Mouse (Mus musculus) T-helper 2 cell (primary cell): ENCODE results near the gene Ybx2.

Source experiments
- in situ Hi-C: fragments of 300-600 bp; cut with MboI, MseI; formaldehyde crosslinking; loops from one replicate; pipeline ENCODE4 v1.15.1; 2025; ENCODE audit warnings: high pct_unique_total_duplicates

Ybx2 gene

DNA sequence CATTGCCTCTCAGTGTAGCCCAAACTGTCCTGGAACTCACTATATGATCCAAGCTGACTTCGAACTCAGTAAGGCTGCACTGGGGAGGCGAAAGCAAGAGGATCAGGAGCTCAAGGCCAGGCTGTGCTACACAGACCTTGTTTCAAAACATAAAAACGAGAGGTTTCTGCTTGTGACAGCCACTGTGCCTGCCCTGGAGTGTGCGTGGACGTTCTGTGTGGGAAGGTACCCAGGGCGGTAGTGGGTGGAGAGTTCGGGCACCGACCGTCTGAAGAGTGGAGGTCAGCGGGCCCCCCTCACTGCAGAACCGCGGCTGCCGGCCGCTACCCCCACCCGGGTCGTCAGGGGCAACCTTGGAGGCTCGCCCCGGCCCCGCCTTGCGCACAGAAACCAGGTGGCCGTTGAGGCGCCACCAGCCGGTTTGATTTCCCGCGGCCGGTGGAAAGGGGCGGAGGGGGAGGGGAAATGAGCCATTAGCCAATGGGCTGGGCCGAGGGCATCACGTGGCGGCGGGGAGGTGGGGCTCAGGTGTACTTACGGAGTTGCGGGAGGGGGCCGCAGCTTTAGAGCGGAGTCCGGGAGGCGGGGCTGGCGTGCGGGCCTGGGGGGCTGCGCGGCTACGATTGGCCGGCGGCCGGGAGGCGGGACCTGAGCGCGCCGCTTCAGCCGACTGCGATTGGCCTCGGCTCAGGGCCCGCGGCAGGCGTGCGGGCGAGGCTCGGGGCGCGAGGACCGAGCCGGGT, at the start of gene Ybx2:
Gene Ybx2, plus strand, starts transcription at position 660 of the 743 bp plus-strand sequence.
- in situ Hi-C loops, result no loop called here

DNA sequence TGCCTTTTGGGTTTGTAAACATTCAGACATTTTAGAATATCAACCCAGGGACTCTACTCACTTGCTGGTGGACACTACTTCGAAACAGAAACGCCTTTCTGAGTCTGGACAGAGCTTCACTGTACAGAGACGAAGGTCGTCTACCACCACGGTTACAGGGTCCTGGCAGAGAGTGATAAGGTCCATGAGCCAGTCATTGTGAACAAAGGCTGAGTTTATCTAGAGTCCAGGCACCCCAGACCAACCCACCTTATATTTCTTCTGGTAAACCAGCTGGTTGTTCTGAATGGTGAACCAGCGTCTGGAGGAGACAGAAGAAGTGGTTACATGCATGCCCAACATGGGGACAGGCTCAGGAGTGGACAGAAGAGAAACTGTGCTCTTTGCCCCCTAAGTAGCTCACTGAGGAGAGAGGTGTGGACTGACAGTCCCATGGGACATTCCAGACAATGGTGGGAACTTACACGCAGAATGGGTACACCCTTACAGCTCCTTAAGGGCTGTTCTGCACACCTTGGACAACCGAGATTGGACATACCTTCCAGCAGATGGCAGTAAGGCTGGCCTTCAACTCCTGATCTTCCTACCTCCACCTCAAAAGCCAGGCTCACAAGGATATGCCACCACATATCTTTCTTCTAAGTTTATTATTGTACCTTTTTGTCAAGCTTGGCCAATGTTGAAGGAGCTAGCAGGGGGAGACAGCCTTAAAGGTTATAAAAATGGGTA, 48.5 kb upstream of the Ybx2 start:
- in situ Hi-C loops, result no loop called here

- in situ Hi-C loops, result no loop called here
These were observed 44.1 kb upstream of the Ybx2 start for GRCm38 (mm10) chr11:69891482-69891881.

GRCm38 (mm10) chr11:69894671-69895070, 40.9 kb upstream of the Ybx2 start:
- in situ Hi-C loops, result no loop called here

DNA sequence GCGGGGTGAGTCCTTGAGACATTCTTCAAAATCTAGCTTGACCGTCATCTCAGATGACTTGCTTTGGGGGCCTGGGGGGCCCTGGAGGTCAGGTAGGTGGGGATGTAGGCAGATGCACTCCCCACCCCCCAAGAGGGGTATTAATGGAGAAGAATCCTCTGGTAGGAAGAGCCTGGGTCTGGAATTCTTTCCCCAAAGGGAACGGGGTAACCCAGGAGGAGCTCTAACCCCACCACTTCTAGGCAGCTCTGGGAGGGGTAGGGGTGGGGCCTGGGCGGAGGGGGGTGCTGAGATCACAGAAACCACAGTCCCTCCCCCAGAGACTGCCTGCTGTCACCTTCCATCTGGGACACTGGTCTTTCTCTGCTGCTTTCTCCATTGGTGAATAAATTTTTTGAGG, 40.3 kb upstream of the Ybx2 start, which contains the start of gene Acap1:
Gene Acap1, minus strand, starts transcription at position 249 of the 400 bp plus-strand sequence.
- in situ Hi-C loops, result no loop called here

DNA sequence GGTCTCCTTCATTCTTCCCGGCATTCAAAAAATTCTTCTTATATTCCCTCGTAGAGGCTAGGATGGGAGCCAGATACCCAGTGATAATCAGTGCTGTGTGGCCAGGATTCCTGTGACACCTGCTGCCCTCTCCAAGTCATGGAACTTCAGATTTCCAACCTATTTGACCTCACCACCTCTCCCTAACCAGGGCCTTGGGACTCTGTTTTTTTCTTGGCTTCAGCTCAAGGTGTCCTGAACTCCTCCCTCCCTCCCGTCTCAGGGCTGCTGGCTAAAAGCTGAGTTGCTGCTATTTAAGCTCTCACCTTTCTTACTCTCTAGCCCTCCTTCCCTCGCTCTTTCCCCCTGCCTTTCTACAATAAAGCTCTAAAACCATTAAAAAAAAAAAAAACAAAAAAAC, 35.7 kb upstream of the Ybx2 start:
- in situ Hi-C loops, result no loop called here

GRCm38 (mm10) chr11:69900471-69901405, 34.9 kb upstream of the Ybx2 start, which contains the start of the genes 2810408A11Rik and Neurl4:
TSS of gene 2810408A11Rik (minus strand) at chr11:69900987.
TSS of gene Neurl4 (plus strand) at chr11:69901072.
- in situ Hi-C loops, result no loop called here

DNA sequence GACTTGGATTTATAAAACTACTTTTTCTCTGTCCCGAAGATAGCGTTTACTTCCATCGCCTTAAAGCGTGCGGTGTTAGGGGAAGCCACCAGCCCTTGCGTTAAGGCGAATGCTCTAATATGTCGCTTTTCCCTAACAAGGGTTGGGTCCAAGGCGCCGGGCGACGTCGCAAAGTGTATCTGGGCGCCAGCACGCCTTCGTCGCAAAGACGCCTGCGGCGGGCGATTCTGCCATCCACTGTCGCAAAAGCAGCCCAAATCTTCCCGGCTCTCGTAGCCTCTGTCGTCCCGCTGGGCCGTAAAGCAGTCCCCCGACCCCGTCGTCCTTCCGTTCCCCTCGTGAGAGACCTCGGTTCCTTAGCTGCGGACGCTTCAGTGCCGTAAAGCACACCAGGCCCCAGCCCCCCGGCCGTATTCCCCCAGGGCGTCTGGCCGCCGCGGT, 34.2 kb upstream of the Ybx2 start:
- in situ Hi-C loops, result no loop called here

- in situ Hi-C loops, result no loop called here
These were observed 33.6 kb upstream of the Ybx2 start for GRCm38 (mm10) chr11:69901993-69902392.

- in situ Hi-C loops, result no loop called here
These were observed 32.6 kb upstream of the Ybx2 start for GRCm38 (mm10) chr11:69902972-69903371.

DNA sequence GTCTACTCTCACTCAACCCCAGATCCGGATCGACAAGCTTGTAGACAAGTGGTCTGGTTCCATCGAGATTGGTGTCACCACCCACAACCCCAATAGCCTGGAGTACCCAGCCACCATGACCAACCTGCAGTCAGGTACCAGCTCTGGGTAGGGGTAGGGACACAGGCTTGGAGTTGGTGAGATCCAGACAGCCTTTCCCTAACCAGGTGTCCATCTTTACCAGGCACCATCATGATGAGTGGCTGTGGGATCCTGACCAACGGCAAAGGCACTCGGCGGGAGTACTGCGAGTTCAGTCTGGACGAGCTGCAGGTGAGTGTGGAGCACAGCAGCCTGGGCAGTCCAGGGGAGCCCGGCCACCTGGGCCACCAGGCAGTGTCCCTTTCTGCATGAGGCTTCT, 31.3 kb upstream of the Ybx2 start:
- in situ Hi-C loops, result no loop called here

DNA sequence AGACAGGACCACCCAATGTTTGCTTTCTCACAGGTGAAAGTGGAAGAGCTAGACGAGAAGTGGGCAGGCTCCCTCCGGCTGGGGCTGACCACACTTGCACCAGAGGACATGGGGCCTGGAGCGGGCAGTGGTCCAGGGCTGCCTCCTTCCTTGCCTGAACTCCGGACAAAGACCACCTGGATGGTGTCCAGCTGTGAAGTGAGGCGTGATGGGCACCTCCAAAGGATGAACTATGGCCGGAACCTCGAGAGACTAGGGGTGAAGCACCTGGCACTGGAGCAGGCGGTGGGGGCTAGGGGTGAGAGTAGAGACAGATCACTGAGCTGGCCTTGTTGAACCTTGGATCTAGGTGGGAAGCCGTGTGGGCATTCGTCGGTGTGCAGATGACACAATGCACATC, 27.0 kb upstream of the Ybx2 start:
- in situ Hi-C loops, result no loop called here

DNA sequence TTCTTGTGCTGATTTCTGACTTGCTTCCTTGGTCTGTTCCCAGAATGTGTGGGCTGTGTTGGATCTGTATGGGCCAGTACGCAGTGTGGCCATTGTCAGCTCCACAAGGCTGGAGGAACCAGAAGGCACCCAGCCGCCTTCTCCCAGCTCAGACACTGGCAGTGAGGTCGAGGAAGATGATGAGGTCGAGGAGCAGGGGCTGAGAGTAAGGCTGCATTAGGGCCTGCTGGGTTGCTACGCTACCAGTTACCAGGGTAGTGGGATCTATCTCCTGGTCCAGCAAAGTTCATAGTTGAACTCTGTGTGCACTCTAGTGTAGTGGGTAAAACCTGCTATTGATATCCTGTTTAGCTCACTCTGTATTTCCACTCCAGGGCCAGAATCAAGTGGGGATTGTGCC, 26.4 kb upstream of the Ybx2 start:
- in situ Hi-C loops, result no loop called here

GRCm38 (mm10) chr11:69910177-69910576, 25.4 kb upstream of the Ybx2 start:
- in situ Hi-C loops, result no loop called here

- in situ Hi-C loops, result no loop called here
These were observed 24.6 kb upstream of the Ybx2 start for GRCm38 (mm10) chr11:69910781-69911560.

DNA sequence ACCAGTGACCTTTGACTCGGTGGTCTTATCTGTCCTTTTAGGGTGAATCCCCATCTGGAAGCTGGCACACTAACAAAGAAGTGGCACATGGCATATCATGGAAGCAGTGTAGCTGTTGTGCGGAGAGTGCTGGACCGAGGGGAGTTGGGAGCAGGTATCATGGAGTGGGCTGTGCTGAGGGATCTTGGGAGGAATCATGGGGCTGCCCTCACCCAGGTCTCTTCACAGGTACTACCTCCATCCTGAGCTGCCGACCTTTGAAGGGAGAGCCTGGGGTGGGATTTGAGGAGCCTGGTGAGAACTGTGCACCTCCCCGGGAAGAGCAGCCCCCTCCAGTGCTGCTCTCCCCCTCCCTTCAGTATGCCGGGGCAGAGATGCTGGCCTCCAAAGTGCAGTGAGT, 23.9 kb upstream of the Ybx2 start:
- in situ Hi-C loops, result no loop called here

- in situ Hi-C loops, result no loop called here
These were observed 22.7 kb upstream of the Ybx2 start for GRCm38 (mm10) chr11:69912716-69913530.

- in situ Hi-C loops, result no loop called here
These were observed 21.8 kb upstream of the Ybx2 start, which contains the start of gene Gps2 for GRCm38 (mm10) chr11:69913554-69914371. TSS of gene Gps2 (plus strand) at chr11:69913888.

- in situ Hi-C loops, result no loop called here
These were observed 21.2 kb upstream of the Ybx2 start for GRCm38 (mm10) chr11:69914372-69914764.
